Comparison of ENCODE assay signal across 10 mouse cellular contexts in the genomic region with DNA sequence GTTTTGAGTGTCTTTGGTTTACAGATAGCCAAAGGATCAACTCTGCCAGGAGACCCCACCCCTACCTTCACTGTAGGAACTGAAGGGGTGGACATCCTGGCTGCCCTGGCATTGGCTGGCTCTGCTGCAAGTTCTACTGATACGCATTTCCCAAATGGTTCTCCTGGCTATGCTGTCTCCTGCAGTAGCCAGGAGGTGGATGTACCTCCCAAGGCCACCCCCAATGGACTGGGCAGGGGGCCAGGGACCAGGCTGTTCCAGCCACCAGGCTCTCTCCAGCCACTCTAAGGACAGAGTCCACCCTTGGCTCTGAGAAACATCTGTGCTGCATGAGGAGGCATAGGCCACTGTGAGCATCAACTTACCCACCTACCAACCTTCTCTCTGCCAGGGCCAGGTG.
DNase-seq lines count a peak whose midpoint lies in the region; ATAC-seq and TF ChIP-seq lines count a peak whose summit lies in the region.
"Had no signal": no experiment of that assay in that cellular context is flagged by ENCODE, and none has a peak within 500 bp of the region (broad histone marks: within the 10 kb centered on the region; RNA-seq: fewer than 3 reads in every experiment).

No protein-coding gene starts in this region.

- no peak overlapping the region for H3K4me2 ChIP-seq in liver, postnatal 0 days (ENCODE audit: low read depth, low read length)
- H3K4me2 ChIP-seq in liver, embryonic 11.5 days: no peak overlapping the region
- H3K4me2 ChIP-seq in midbrain, embryonic 14.5 days (ENCODE audit: low read length): no peak overlapping the region
- H3K4me2 ChIP-seq: forebrain, embryonic 13.5 days; limb, embryonic 15.5 days had no signal

- H3K9ac ChIP-seq in liver, postnatal 0 days (replicated peaks): no peak overlapping the region
- no peak overlapping the region for H3K9ac ChIP-seq in liver, embryonic 11.5 days (ENCODE audit: low read depth, low read length)
- H3K9ac ChIP-seq in midbrain, embryonic 14.5 days (replicated peaks; ENCODE audit: low read length): no peak overlapping the region
- H3K9ac ChIP-seq: forebrain, embryonic 13.5 days; limb, embryonic 15.5 days had no signal

- no peak for TF ChIP-seq POLR2A in testis, adult 2 months (IDR thresholded peaks at IDR 0.05; ENCODE audit: control insufficient read depth, low read depth, low read length)

- intact Hi-C loops in heart, postnatal 36 days (cut with DNase I): no loop called here

- H3K9me3 ChIP-seq in liver, postnatal 0 days (ENCODE audit: low read length): no peaks in the 10 kb centered on the region
- H3K9me3 ChIP-seq in liver, embryonic 11.5 days (ENCODE audit: control insufficient read depth, low read length): no peaks in the 10 kb centered on the region
- no peaks in the 10 kb centered on the region for H3K9me3 ChIP-seq in midbrain, embryonic 14.5 days (ENCODE audit: control insufficient read depth, low read length)
- H3K9me3 ChIP-seq: forebrain, embryonic 13.5 days; limb, embryonic 15.5 days had no signal

- WGBS in liver, postnatal 0 days (ENCODE audit: insufficient replicate concordance): 63% methylated on average over 1 of the region's 1 CpGs
- 92% methylated on average over 1 of the region's 1 CpGs for WGBS in liver, embryonic 11.5 days
- WGBS in midbrain, embryonic 14.5 days: 97% methylated on average over 1 of the region's 1 CpGs

- no peaks in the 10 kb centered on the region for H3K27me3 ChIP-seq in liver, postnatal 0 days (ENCODE audit: insufficient read depth, low read length)
- no peaks in the 10 kb centered on the region; the same call in 1 of the 2 replicates for H3K27me3 ChIP-seq in liver, embryonic 11.5 days (replicated peaks; ENCODE audit: control insufficient read depth, insufficient read depth, low read length)
- H3K27me3 ChIP-seq in testis, adult 2 months (ENCODE audit: control insufficient read depth, insufficient read depth, low read length): no peaks in the 10 kb centered on the region
- H3K27me3 ChIP-seq in midbrain, embryonic 14.5 days (ENCODE audit: control insufficient read depth, insufficient read depth, low read length): no peaks in the 10 kb centered on the region
- H3K27me3 ChIP-seq: limb, embryonic 15.5 days had no signal

- peak; percentile 86 for TF ChIP-seq EP300 in liver, postnatal 0 days (IDR thresholded peaks at IDR 0.05; ENCODE audit: low read depth)

- H3K4me3 ChIP-seq in liver, postnatal 0 days (ENCODE audit: low read depth, low read length): no peak overlapping the region
- no peak overlapping the region for H3K4me3 ChIP-seq in liver, embryonic 11.5 days (ENCODE audit: low read depth, low read length)
- H3K4me3 ChIP-seq in testis, adult 2 months (ENCODE audit: control insufficient read depth, low read depth, low read length): no peak overlapping the region
- H3K4me3 ChIP-seq in midbrain, embryonic 14.5 days (replicated peaks; ENCODE audit: low read depth, low read length): no peak overlapping the region
- H3K4me3 ChIP-seq: forebrain, embryonic 13.5 days; limb, embryonic 15.5 days had no signal

- peak; percentile 69 for ATAC-seq in liver, postnatal 0 days
- no peak for ATAC-seq in liver, embryonic 11.5 days (replicated peaks; ENCODE audit: low FRiP score)
- ATAC-seq in midbrain, embryonic 14.5 days (ENCODE audit: low FRiP score, low TSS enrichment): no peak
- ATAC-seq: forebrain, embryonic 13.5 days had no signal

- H3K4me1 ChIP-seq in liver, postnatal 0 days (ENCODE audit: insufficient read depth): peaks cover 26% of the 10 kb centered on the region
- peaks cover 3% of the 10 kb centered on the region; the same call in 1 of the 2 replicates for H3K4me1 ChIP-seq in liver, embryonic 11.5 days (replicated peaks; ENCODE audit: control insufficient read depth, insufficient read depth, low read length)
- H3K4me1 ChIP-seq in testis, adult 2 months (ENCODE audit: control insufficient read depth, insufficient read depth, low read length): peaks cover 3% of the 10 kb centered on the region; the same call in 1 of the 2 replicates
- H3K4me1 ChIP-seq in midbrain, embryonic 14.5 days (ENCODE audit: control insufficient read depth, insufficient read depth, low read length): no peaks in the 10 kb centered on the region

- peak; percentile 72 to 90 for DNase-seq in adrenal gland, adult (ENCODE audit: inconsistent age in 2 of 2, low spot score in 1 of 2)
- DNase-seq in adrenal gland, adult 8-10 months: no peak
- peak; percentile 88 for DNase-seq in liver, postnatal 0 days
- DNase-seq in liver, embryonic 11.5 days (ENCODE audit: low spot score): no peak
- peak; percentile 75 to 78 for DNase-seq in heart, postnatal 36 days
- no peak for DNase-seq in midbrain, embryonic 14.5 days
- no peak for DNase-seq in layer of hippocampus, adult 18-20 months (ENCODE audit: low spot score in 2 of 2)

- no peak for TF ChIP-seq CTCF in liver, postnatal 0 days (IDR thresholded peaks at IDR 0.05; ENCODE audit: low read depth)
- no peak for TF ChIP-seq CTCF in testis, adult 2 months (IDR thresholded peaks at IDR 0.05; ENCODE audit: control insufficient read depth, insufficient read depth, insufficient replicate concordance, low read depth, low read length)

- no peaks in the 10 kb centered on the region for H3K36me3 ChIP-seq in liver, postnatal 0 days (replicated peaks; ENCODE audit: insufficient read depth, low read length)
- no peaks in the 10 kb centered on the region for H3K36me3 ChIP-seq in liver, embryonic 11.5 days (ENCODE audit: control insufficient read depth, insufficient read depth, low read length)
- no peaks in the 10 kb centered on the region for H3K36me3 ChIP-seq in testis, adult 2 months (ENCODE audit: control insufficient read depth, insufficient read depth, low read length)
- H3K36me3 ChIP-seq in midbrain, embryonic 14.5 days (ENCODE audit: control insufficient read depth, insufficient read depth, low read length): no peaks in the 10 kb centered on the region
- H3K36me3 ChIP-seq: limb, embryonic 15.5 days had no signal

- peak overlapping the region; percentile 96 for H3K27ac ChIP-seq in liver, postnatal 0 days (ENCODE audit: low read depth)
- no peak overlapping the region for H3K27ac ChIP-seq in liver, embryonic 11.5 days (ENCODE audit: low read depth, low read length)
- peak overlapping the region; percentile 77 for H3K27ac ChIP-seq in testis, adult 2 months (ENCODE audit: control insufficient read depth, insufficient read depth, low read depth, low read length)
- no peak overlapping the region for H3K27ac ChIP-seq in midbrain, embryonic 14.5 days (replicated peaks; ENCODE audit: low read depth, low read length)
- H3K27ac ChIP-seq: forebrain, embryonic 13.5 days; limb, embryonic 15.5 days had no signal

Comparison
In these comparisons a context has a peak if more than half of its experiments do, and no peak if none do; other contexts are left out.
1. DNase-seq: peak in adrenal gland, adult (2 of 2), liver, postnatal 0 days (single experiment) and heart, postnatal 36 days (2 of 2); none in adrenal gland, adult 8-10 months (single experiment), liver, embryonic 11.5 days (single experiment), midbrain, embryonic 14.5 days (single experiment) and layer of hippocampus, adult 18-20 months (0 of 2).
2. H3K27ac ChIP-seq: peak in liver, postnatal 0 days (single experiment) and testis, adult 2 months (single experiment); none in liver, embryonic 11.5 days (single experiment) and midbrain, embryonic 14.5 days (single experiment).